Mouse (Mus musculus) myocyte (in vitro differentiated cells): ENCODE measurements around the gene Irf9.

Experiments used
- CEBPB ChIP-seq: IDR thresholded peaks from 2 replicates; pipeline ENCODE4 v1.6.1; 2011; ENCODE audit warnings: mild to moderate bottlenecking, moderate library complexity; ENCODE audit not compliant: poor library complexity, insufficient read depth, severe bottlenecking
- E2F4 ChIP-seq: IDR thresholded peaks from one replicate; pipeline ENCODE4 v1.6.1; 2011; ENCODE audit warnings: mild to moderate bottlenecking, control low read depth, moderate library complexity; ENCODE audit not compliant: insufficient read depth
- MAX ChIP-seq: IDR thresholded peaks from one replicate; pipeline ENCODE4 v1.6.1; 2011; ENCODE audit warnings: low read depth, mild to moderate bottlenecking, control low read depth
- MYOD1 ChIP-seq, 3 experiments: IDR thresholded peaks; one replicate each; pipeline ENCODE4 v1.6.1; 2011; ENCODE audit warnings: control low read depth in 2 of 3, low read depth in 2 of 3, mild to moderate bottlenecking in 2 of 3, moderate library complexity in 1 of 3; ENCODE audit not compliant: insufficient read length in 2 of 3, control insufficient read depth in 1 of 3
- POLR2A ChIP-seq: IDR thresholded peaks from one replicate; pipeline ENCODE4 v1.6.1; 2011; ENCODE audit warnings: low read depth, mild to moderate bottlenecking, control low read depth, moderate library complexity; ENCODE audit not compliant: insufficient read length
- POLR2AphosphoS2 ChIP-seq: IDR thresholded peaks from one replicate; pipeline ENCODE4 v1.6.1; 2011; ENCODE audit warnings: low read depth, control low read depth; ENCODE audit not compliant: insufficient read length
- SRF ChIP-seq: IDR thresholded peaks from one replicate; pipeline ENCODE4 v1.6.1; 2011; ENCODE audit warnings: low read depth; ENCODE audit not compliant: control insufficient read depth, insufficient read length
- TCF12 ChIP-seq: IDR thresholded peaks from one replicate; pipeline ENCODE4 v1.6.1; 2011; ENCODE audit warnings: mild to moderate bottlenecking, control low read depth; ENCODE audit not compliant: poor library complexity, insufficient read depth, severe bottlenecking
- TCF3 ChIP-seq: IDR thresholded peaks from one replicate; pipeline ENCODE4 v1.6.1; 2011; ENCODE audit warnings: low read depth, control low read depth; ENCODE audit not compliant: insufficient read length
- USF1 ChIP-seq: IDR thresholded peaks from one replicate; pipeline ENCODE4 v1.6.1; 2011; ENCODE audit warnings: low read depth, mild to moderate bottlenecking, control low read depth, moderate library complexity

GRCm38 (mm10) chr14:55570588-55570987 lies 32.8 kb upstream of the Irf9 start:
- TF ChIP-seq USF1, result no peak
- TF ChIP-seq POLR2A, result no peak
- TF ChIP-seq MAX, result no peak
- no peak for TF ChIP-seq TCF12
- no peak for TF ChIP-seq E2F4
- TF ChIP-seq SRF, result no peak
- no peak for TF ChIP-seq MYOD1 (IDR thresholded peaks at IDR 0.05; ENCODE audit: control insufficient read depth in 1 of 3, insufficient read length in 2 of 3, low read depth in 2 of 3)
- no peak for TF ChIP-seq TCF3
- TF ChIP-seq POLR2AphosphoS2, result no peak
- no peak for TF ChIP-seq CEBPB
